Mouse (Mus musculus) neural tube, embryonic 15.5 days (tissue): ENCODE data around the gene Olfr535. TPM values are rescaled to one million over a fixed set of nuclear protein-coding genes. Genes with fewer than 3 reads are reported as not detected.
"Not testable (repeated sequence)": the region's sequence is repeated elsewhere in the genome, so short reads cannot be mapped to it uniquely, and the experiment has no call there.

Source experiments
- ATAC-seq: fragments of 200-750 bp; cut with Nextera tagmentation; 2 replicates; pipeline ENCODE4 v1.8.0; 2017; ENCODE audit warnings: mild to moderate bottlenecking, moderate TSS enrichment, moderate library complexity; ENCODE audit not compliant: low FRiP score
- H3K27ac ChIP-seq: fragments of 300-500 bp; sonication (generic); replicated peaks from 2 replicates; pipeline ENCODE4 v1.5.1; 2015; ENCODE audit warnings: mild to moderate bottlenecking, inconsistent platforms
- H3K27me3 ChIP-seq: fragments of 300-500 bp; sonication (generic); replicated peaks from 2 replicates; pipeline ENCODE4 v1.6.1; 2015; ENCODE audit warnings: inconsistent platforms
- H3K36me3 ChIP-seq: fragments of 300-500 bp; sonication (generic); 2 replicates; pipeline ENCODE4 v1.6.1; 2015; ENCODE audit warnings: inconsistent platforms
- H3K4me1 ChIP-seq: fragments of 300-500 bp; sonication (generic); 2 replicates; pipeline ENCODE4 v1.6.1; 2015; ENCODE audit warnings: inconsistent platforms
- H3K4me2 ChIP-seq: fragments of 300-500 bp; sonication (generic); 2 replicates; pipeline ENCODE4 v1.6.1; 2015; ENCODE audit warnings: inconsistent platforms, mild to moderate bottlenecking, moderate library complexity
- H3K4me3 ChIP-seq: fragments of 300-500 bp; sonication (generic); replicated peaks from 2 replicates; pipeline ENCODE4 v1.5.1; 2015; ENCODE audit warnings: mild to moderate bottlenecking, inconsistent platforms
- H3K9ac ChIP-seq: fragments of 300-500 bp; sonication (generic); replicated peaks from 2 replicates; pipeline ENCODE4 v1.6.1; 2015; ENCODE audit warnings: mild to moderate bottlenecking, inconsistent platforms
- H3K9me3 ChIP-seq: fragments of 300-500 bp; sonication (generic); replicated peaks from 2 replicates; pipeline ENCODE4 v1.6.1; 2016; ENCODE audit warnings: inconsistent platforms
- WGBS: fragments of 180-500 bp; shearing (Covaris S2); methylation state at CpG from one replicate; pipeline ENCODE4 v1.1.7; 2015; ENCODE audit warnings: mixed read lengths; 5-methylcytosine and 5-hydroxymethylcytosine counted together
- polyA plus RNA-seq: library from polyadenylated mRNA; unstranded; fragments of >200 nt; fragmentation: Nextera tagmentation; extraction: Ambion mirVana; gene quantifications from 2 replicates; pipeline ENCODE4 v1.2.1, GENCODE M21; 2015

The Olfr535 gene
- not detected in 2 replicates for polyA plus RNA-seq

- 85% methylated on average over 1 of the region's 1 CpGs for WGBS
- Histone ChIP-seq H3K4me2 (no peak within 1 kb of the TSS), H3K9ac (no peak within 1 kb of the TSS), H3K36me3 (no peaks in the 10 kb centered on the region), H3K4me1 (no peaks in the 10 kb centered on the region), H3K9me3 (no peaks in the 10 kb centered on the region), H3K27me3 (no peaks in the 10 kb centered on the region), H3K27ac (no peak within 1 kb of the TSS), H3K4me3 (no peak within 1 kb of the TSS)
- ATAC-seq = no peak
These were observed at the start of gene Olfr535 for GRCm38 (mm10) chr7:140483916-140484315. Gene Olfr535 (plus strand): TSS chr7:140484216.

DNA sequence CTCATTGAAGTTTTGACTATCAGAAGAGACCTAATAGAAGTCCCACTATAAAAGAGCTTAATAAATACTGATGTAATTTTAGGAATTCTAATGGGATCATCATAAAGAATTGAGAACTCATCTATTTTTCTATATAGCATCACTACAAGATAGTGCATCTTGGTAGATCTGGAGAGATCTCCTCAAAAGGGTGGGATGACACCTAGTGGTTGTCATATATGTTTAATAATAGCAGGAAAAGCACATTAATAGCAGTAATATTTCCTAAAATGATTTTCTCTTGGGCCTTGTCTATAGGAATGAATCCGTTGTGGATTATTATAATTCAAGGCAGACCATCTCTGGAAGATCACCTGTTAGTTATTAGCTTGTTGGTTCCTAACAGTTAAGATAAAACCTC is 40.9 kb upstream of the Olfr535 start:
- WGBS = 74% methylated on average over 1 of the region's 1 CpGs
- H3K27ac ChIP-seq = no peak overlapping the region
- no peak overlapping the region for H3K9ac ChIP-seq
- H3K9me3 ChIP-seq = no peaks in the 10 kb centered on the region
- no peaks in the 10 kb centered on the region for H3K4me1 ChIP-seq
- H3K4me3 ChIP-seq = no peak overlapping the region
- H3K27me3 ChIP-seq = no peaks in the 10 kb centered on the region
- ATAC-seq = no peak
- no peaks in the 10 kb centered on the region for H3K36me3 ChIP-seq
- no peak overlapping the region for H3K4me2 ChIP-seq

DNA sequence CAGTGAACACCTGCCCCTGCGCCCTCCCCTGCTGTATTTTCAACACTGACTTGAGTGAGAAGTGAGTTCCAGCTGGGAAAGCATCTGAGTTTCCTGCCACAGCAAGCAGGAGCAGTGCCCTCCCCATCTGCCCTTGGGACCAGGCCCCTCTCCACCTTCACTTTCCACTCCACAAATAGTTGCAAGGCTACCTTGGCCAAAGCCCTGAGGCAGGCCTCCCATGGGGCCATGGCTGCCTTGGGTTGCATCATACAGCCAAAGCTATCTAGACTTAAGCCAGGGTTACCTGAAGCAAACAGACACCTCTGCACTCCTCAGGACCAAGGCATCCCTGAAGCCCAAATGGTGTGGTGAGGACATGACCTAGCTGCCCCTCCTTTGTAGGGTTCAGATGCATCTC is 20.9 kb upstream of the Olfr535 start, which contains the start of gene Olfr533:
Gene Olfr533 (plus strand): TSS at position 301 of the 400 bp plus-strand sequence.
- H3K9me3 ChIP-seq, H3K27ac ChIP-seq, H3K9ac ChIP-seq, H3K4me2 ChIP-seq, H3K27me3 ChIP-seq, H3K36me3 ChIP-seq, ATAC-seq, H3K4me1 ChIP-seq, H3K4me3 ChIP-seq: not testable (repeated sequence)
- no CpG with 5 or more reads among the region's 1 CpGs for WGBS

GRCm38 (mm10) chr7:140477886-140478285 is 6.1 kb upstream of the Olfr535 start:
- Histone ChIP-seq H3K27ac (no peak overlapping the region), H3K9ac (no peak overlapping the region), H3K9me3 (no peaks in the 10 kb centered on the region; the same call in 1 of the 2 replicates), H3K4me1 (no peaks in the 10 kb centered on the region), H3K4me2 (no peak overlapping the region), H3K4me3 (no peak overlapping the region), H3K27me3 (no peaks in the 10 kb centered on the region), H3K36me3 (no peaks in the 10 kb centered on the region)
- ATAC-seq = no peak
- whole genome bisulfite sequencing = 74% methylated on average over 1 of the region's 1 CpGs

DNA sequence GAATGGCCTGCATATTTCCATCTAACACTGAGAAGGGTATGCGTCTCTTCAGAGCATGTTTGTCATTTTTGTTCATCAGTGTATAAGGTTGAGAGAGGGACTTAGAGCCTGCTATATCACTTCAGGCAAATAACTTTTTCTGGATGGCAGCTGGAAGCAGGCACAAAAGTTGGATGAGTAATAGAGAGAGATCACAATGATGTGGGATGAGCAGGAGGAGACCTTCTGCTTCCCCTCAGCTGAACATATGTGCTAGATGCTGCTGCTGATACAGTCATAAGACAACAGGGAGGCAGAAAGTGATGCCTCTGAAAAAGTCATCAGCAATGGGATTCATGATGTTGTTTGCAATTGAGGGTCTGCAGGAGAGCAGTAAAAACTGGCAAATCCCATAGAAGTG is 5.3 kb upstream of the Olfr535 start:
- no peak overlapping the region for H3K4me2 ChIP-seq
- no peak overlapping the region for H3K9ac ChIP-seq
- H3K4me1 ChIP-seq = no peaks in the 10 kb centered on the region
- 89% methylated on average over 1 of the region's 1 CpGs for WGBS
- ATAC-seq = no peak
- H3K27me3 ChIP-seq = no peaks in the 10 kb centered on the region
- H3K4me3 ChIP-seq = no peak overlapping the region
- H3K9me3 ChIP-seq = no peaks in the 10 kb centered on the region; the same call in 1 of the 2 replicates
- no peak overlapping the region for H3K27ac ChIP-seq
- no peaks in the 10 kb centered on the region for H3K36me3 ChIP-seq

GRCm38 (mm10) chr7:140488981-140489380 is 5.0 kb downstream of the Olfr535 start:
- WGBS = 84% methylated on average over 1 of the region's 1 CpGs
- no peaks in the 10 kb centered on the region for H3K27me3 ChIP-seq
- H3K4me1 ChIP-seq = no peaks in the 10 kb centered on the region
- H3K36me3 ChIP-seq = no peaks in the 10 kb centered on the region
- no peak overlapping the region for H3K9ac ChIP-seq
- no peak overlapping the region for H3K27ac ChIP-seq
- no peak for ATAC-seq
- no peak overlapping the region for H3K4me2 ChIP-seq
- H3K9me3 ChIP-seq = no peaks in the 10 kb centered on the region
- H3K4me3 ChIP-seq = no peak overlapping the region

DNA sequence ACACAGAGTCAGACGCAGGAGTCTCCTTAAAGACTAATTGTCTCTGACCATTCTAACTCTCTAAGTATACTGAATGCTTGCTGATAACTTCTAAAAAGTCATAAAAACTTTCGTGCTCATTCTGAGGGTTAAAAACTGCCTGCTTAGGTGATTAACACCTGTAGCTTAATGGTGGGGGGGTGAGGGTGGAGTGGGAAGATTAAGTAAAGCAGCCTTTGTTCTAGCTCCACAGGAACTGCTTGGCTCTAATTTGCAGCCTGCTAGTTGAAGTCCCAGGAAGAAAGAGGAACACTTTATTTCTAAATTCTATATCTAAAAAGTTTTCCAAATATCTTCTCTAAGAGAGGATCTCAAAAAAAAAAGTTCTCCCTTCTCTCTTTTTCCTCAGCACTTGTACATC is 10.2 kb downstream of the Olfr535 start:
- no peak overlapping the region for H3K9ac ChIP-seq
- ATAC-seq = no peak
- WGBS = 6% methylated on average over 2 of the region's 2 CpGs

GRCm38 (mm10) chr7:140494702-140495101 is 10.7 kb downstream of the Olfr535 start:
- no peak for ATAC-seq
- Histone ChIP-seq H3K9ac (no peak overlapping the region), H3K9me3 (no peaks in the 10 kb centered on the region), H3K27ac (no peak overlapping the region), H3K4me3 (no peak overlapping the region), H3K4me2 (no peak overlapping the region), H3K27me3 (no peaks in the 10 kb centered on the region), H3K36me3 (no peaks in the 10 kb centered on the region), H3K4me1 (no peaks in the 10 kb centered on the region)

More for the DNA sequence above, 10.2 kb downstream of the Olfr535 start:
- Histone ChIP-seq H3K36me3 (no peaks in the 10 kb centered on the region), H3K27me3 (no peaks in the 10 kb centered on the region), H3K4me3 (no peak overlapping the region), H3K9me3 (no peaks in the 10 kb centered on the region), H3K27ac (no peak overlapping the region), H3K4me2 (no peak overlapping the region), H3K4me1 (no peaks in the 10 kb centered on the region)

GRCm38 (mm10) chr7:140507346-140508021 is 23.5 kb downstream of the Olfr535 start, which contains the start of gene Olfr536:
Gene Olfr536 (minus strand): TSS chr7:140507396.
- not testable (repeated sequence) for H3K9ac ChIP-seq, H3K27me3 ChIP-seq, H3K9me3 ChIP-seq, H3K4me1 ChIP-seq, H3K27ac ChIP-seq, ATAC-seq, H3K36me3 ChIP-seq, H3K4me3 ChIP-seq, H3K4me2 ChIP-seq
- WGBS = 75% methylated on average over 2 of the region's 2 CpGs

DNA sequence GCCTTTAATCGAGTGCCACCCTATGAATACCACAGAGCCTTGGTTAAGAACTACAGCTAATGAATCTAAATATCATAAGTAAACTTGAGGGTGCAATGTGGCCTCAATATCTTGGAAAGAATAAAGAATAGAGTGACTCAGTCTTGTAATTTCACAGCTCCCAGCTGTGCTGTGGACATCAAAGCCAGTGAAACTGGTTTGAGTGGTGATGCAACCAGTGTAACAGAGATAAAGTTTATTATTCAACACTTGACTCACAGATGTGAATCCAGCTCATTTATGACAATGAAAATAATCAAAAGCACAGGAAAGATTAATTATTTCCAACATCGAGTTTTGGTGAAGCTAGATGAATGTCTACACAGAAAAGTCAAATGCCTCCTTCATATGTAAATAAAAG is 55.7 kb downstream of the Olfr535 start:
- no peak for ATAC-seq
- H3K9me3 ChIP-seq = no peaks in the 10 kb centered on the region
- no peaks in the 10 kb centered on the region for H3K4me1 ChIP-seq
- no peak overlapping the region for H3K9ac ChIP-seq
- no peak overlapping the region for H3K4me3 ChIP-seq
- no peak overlapping the region for H3K4me2 ChIP-seq
- H3K36me3 ChIP-seq = no peaks in the 10 kb centered on the region
- 84% methylated on average over 2 of the region's 2 CpGs for WGBS
- H3K27ac ChIP-seq = no peak overlapping the region
- no peaks in the 10 kb centered on the region for H3K27me3 ChIP-seq
